Comparison of ENCODE assay signal across 31 mouse cellular contexts in the genomic region with DNA sequence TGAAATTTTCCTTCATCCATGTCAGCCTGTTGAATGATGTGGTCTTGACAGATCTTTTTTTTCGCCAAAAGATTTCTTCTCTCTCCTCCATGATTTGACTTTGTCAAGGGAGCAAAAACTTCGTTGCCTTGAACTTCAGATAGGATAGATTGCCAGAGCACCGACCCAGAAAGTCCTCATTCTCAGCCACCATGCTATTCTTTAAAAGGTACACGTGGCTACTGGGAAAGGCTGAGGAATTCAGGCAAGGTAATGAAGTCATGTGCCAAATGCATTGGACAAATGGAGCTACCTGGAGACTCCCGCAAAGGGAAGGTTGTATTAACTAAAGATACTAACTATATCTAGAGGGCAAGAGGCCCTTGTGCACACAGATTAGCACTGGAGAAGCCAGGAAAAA. TPM values are rescaled to one million over a fixed set of nuclear protein-coding genes. Genes with fewer than 3 reads are reported as not detected.
DNase-seq lines count a peak whose midpoint lies in the region; ATAC-seq lines count a peak whose summit lies in the region.
"Had no signal": no experiment of that assay in that cellular context is flagged by ENCODE, and none has a peak within 500 bp of the region (broad histone marks: within the 10 kb centered on the region; RNA-seq: fewer than 3 reads in every experiment).

No protein-coding gene starts in this region.

- 82% methylated on average over 5 of the region's 5 CpGs for WGBS in intestine, embryonic 16.5 days
- WGBS in intestine, embryonic 15.5 days: 76% methylated on average over 5 of the region's 5 CpGs
- WGBS in liver, embryonic 15.5 days (ENCODE audit: insufficient replicate concordance): 55% methylated on average over 5 of the region's 5 CpGs
- 65% methylated on average over 5 of the region's 5 CpGs for WGBS in liver, embryonic 12.5 days (ENCODE audit: insufficient replicate concordance)

- H3K27me3 ChIP-seq in intestine, embryonic 16.5 days (replicated peaks; ENCODE audit: control insufficient read depth, insufficient read depth, low read length): no peaks in the 10 kb centered on the region
- no peaks in the 10 kb centered on the region for H3K27me3 ChIP-seq in intestine, embryonic 15.5 days (replicated peaks)
- no peaks in the 10 kb centered on the region for H3K27me3 ChIP-seq in liver, embryonic 15.5 days
- H3K27me3 ChIP-seq in liver, embryonic 12.5 days (replicated peaks): no peaks in the 10 kb centered on the region
- H3K27me3 ChIP-seq: embryonic facial prominence, embryonic 13.5 days; forebrain, embryonic 12.5 days; forebrain, embryonic 15.5 days; heart, embryonic 12.5 days; heart, embryonic 15.5 days had no signal

- peak; percentile 52 to 61 for DNase-seq in kidney, adult 8-10 months
- no peak for DNase-seq in kidney, postnatal 10 days
- DNase-seq in kidney, postnatal 36 days: peak; percentile 34 to 55
- no peak for DNase-seq in kidney, adult 18-20 months
- DNase-seq: adrenal gland, adult 8-10 months; adrenal gland, postnatal 25 days; cerebellum, adult 11-12 months; cerebellum, adult 8-10 months; cerebellum, postnatal 10 days; cerebellum, postnatal 36 days; embryo, embryonic 11 days; gastrocnemius, postnatal 25 days; heart, adult 18-20 months; heart, postnatal 10 days; heart, postnatal 36 days had no signal

- no peaks in the 10 kb centered on the region for H3K9me3 ChIP-seq in intestine, embryonic 16.5 days (ENCODE audit: control insufficient read depth, low read length)
- H3K9me3 ChIP-seq in intestine, embryonic 15.5 days: no peaks in the 10 kb centered on the region
- H3K9me3 ChIP-seq in liver, embryonic 15.5 days (replicated peaks): no peaks in the 10 kb centered on the region
- no peaks in the 10 kb centered on the region for H3K9me3 ChIP-seq in liver, embryonic 12.5 days (replicated peaks)
- H3K9me3 ChIP-seq: embryonic facial prominence, embryonic 10.5 days; embryonic facial prominence, embryonic 13.5 days; forebrain, embryonic 12.5 days; forebrain, embryonic 15.5 days; heart, embryonic 12.5 days; heart, embryonic 15.5 days; hindbrain, embryonic 10.5 days had no signal

- no peak overlapping the region for H3K27ac ChIP-seq in intestine, embryonic 16.5 days (ENCODE audit: low read length)
- H3K27ac ChIP-seq in intestine, embryonic 15.5 days: no peak overlapping the region
- 0 out of 2 replicates have a peak overlapping the region, but pooled peaks have one; percentile 1 for H3K27ac ChIP-seq in liver, embryonic 15.5 days (replicated peaks)
- H3K27ac ChIP-seq in liver, embryonic 12.5 days: no peak overlapping the region
- H3K27ac ChIP-seq: embryonic facial prominence, embryonic 10.5 days; embryonic facial prominence, embryonic 13.5 days; forebrain, embryonic 12.5 days; forebrain, embryonic 15.5 days; heart, embryonic 15.5 days; hindbrain, embryonic 10.5 days had no signal

- H3K4me3 ChIP-seq in intestine, embryonic 16.5 days (ENCODE audit: low read length): no peak overlapping the region
- H3K4me3 ChIP-seq in intestine, embryonic 15.5 days (replicated peaks): no peak overlapping the region
- H3K4me3 ChIP-seq in liver, embryonic 15.5 days (replicated peaks): no peak overlapping the region
- no peak overlapping the region for H3K4me3 ChIP-seq in liver, embryonic 12.5 days
- H3K4me3 ChIP-seq: embryonic facial prominence, embryonic 10.5 days; embryonic facial prominence, embryonic 13.5 days; erythroblast, embryonic 14.5 days; forebrain, embryonic 12.5 days; forebrain, embryonic 15.5 days; heart, embryonic 12.5 days; heart, embryonic 15.5 days; hindbrain, embryonic 10.5 days had no signal

- H3K4me1 ChIP-seq in intestine, embryonic 16.5 days (ENCODE audit: control insufficient read depth, insufficient read depth, low read length): peaks cover 5% of the 10 kb centered on the region; the same call in 1 of the 2 replicates
- H3K4me1 ChIP-seq in intestine, embryonic 15.5 days (replicated peaks): 0 out of 2 replicates have a peak, but pooled peaks cover 5% of the 10 kb centered on the region
- peaks cover 6% of the 10 kb centered on the region for H3K4me1 ChIP-seq in liver, embryonic 15.5 days (replicated peaks)
- H3K4me1 ChIP-seq in liver, embryonic 12.5 days: no peaks in the 10 kb centered on the region
- H3K4me1 ChIP-seq: embryonic facial prominence, embryonic 13.5 days; forebrain, embryonic 12.5 days; forebrain, embryonic 15.5 days; heart, embryonic 12.5 days; heart, embryonic 15.5 days; hindbrain, embryonic 10.5 days had no signal

- no peak overlapping the region for H3K4me2 ChIP-seq in intestine, embryonic 16.5 days (ENCODE audit: low read depth, low read length)
- H3K4me2 ChIP-seq in intestine, embryonic 15.5 days (replicated peaks): no peak overlapping the region
- no peak overlapping the region for H3K4me2 ChIP-seq in liver, embryonic 15.5 days
- no peak overlapping the region for H3K4me2 ChIP-seq in liver, embryonic 12.5 days
- H3K4me2 ChIP-seq: embryonic facial prominence, embryonic 13.5 days; forebrain, embryonic 12.5 days; forebrain, embryonic 15.5 days; heart, embryonic 12.5 days; heart, embryonic 15.5 days had no signal

- H3K36me3 ChIP-seq in intestine, embryonic 16.5 days (ENCODE audit: control insufficient read depth, insufficient read depth, low read length): no peaks in the 10 kb centered on the region
- no peaks in the 10 kb centered on the region for H3K36me3 ChIP-seq in intestine, embryonic 15.5 days
- H3K36me3 ChIP-seq in liver, embryonic 15.5 days (replicated peaks): no peaks in the 10 kb centered on the region
- no peaks in the 10 kb centered on the region for H3K36me3 ChIP-seq in liver, embryonic 12.5 days
- H3K36me3 ChIP-seq: embryonic facial prominence, embryonic 10.5 days; embryonic facial prominence, embryonic 13.5 days; forebrain, embryonic 12.5 days; forebrain, embryonic 15.5 days; heart, embryonic 12.5 days; heart, embryonic 15.5 days; hindbrain, embryonic 10.5 days had no signal

- no peak overlapping the region for H3K9ac ChIP-seq in intestine, embryonic 16.5 days (ENCODE audit: low read depth, low read length)
- H3K9ac ChIP-seq in intestine, embryonic 15.5 days: no peak overlapping the region
- no peak overlapping the region for H3K9ac ChIP-seq in liver, embryonic 15.5 days
- no peak overlapping the region for H3K9ac ChIP-seq in liver, embryonic 12.5 days
- H3K9ac ChIP-seq: embryonic facial prominence, embryonic 13.5 days; forebrain, embryonic 12.5 days; forebrain, embryonic 15.5 days; heart, embryonic 12.5 days; heart, embryonic 15.5 days had no signal

- ATAC-seq in intestine, embryonic 16.5 days: 0 out of 2 replicates have a peak, but pooled peaks have one; percentile 38
- no peak for ATAC-seq in intestine, embryonic 15.5 days
- ATAC-seq in liver, embryonic 15.5 days (ENCODE audit: insufficient read depth): no peak
- ATAC-seq in liver, embryonic 12.5 days: no peak
- ATAC-seq: activated CD4-positive, CD25-positive, alpha-beta regulatory T cell, adult 4 months; forebrain, embryonic 15.5 days had no signal

RNA-seq across cellular contexts. Expression of a gene that starts 8.8 kb away (rescaled TPM):
- polyA plus RNA-seq in intestine, embryonic 16.5 days (2015; fragmentation: Nextera tagmentation; extraction: Ambion mirVana): 0.45 and 0.54 TPM in 2 replicates
- polyA plus RNA-seq in intestine, embryonic 15.5 days (2015; fragmentation: Nextera tagmentation; extraction: Ambion mirVana): 0.21 and 0.44 TPM in 2 replicates
- polyA plus RNA-seq in liver, embryonic 15.5 days (2015; fragmentation: Nextera tagmentation; extraction: Ambion mirVana): 8.7 and 9.8 TPM in 2 replicates
- 0.19 and 0.36 TPM in 2 replicates for polyA plus RNA-seq in liver, embryonic 12.5 days (2016; fragmentation: Nextera tagmentation; extraction: Ambion mirVana)
- polyA plus RNA-seq: activated CD4-positive, CD25-positive, alpha-beta regulatory T cell, adult 4 months; brain, embryonic 14.5 days; cortical plate, adult 2 months; embryonic facial prominence, embryonic 10.5 days; embryonic facial prominence, embryonic 13.5 days; erythroblast, embryonic 14.5 days; forebrain, embryonic 12.5 days; forebrain, embryonic 15.5 days; gonadal fat pad, adult 2 months; heart, embryonic 12.5 days; heart, embryonic 15.5 days; hindbrain, embryonic 10.5 days had no signal

Comparison
In these comparisons a context has a peak if more than half of its experiments do, and no peak if none do; other contexts are left out.
1. DNase-seq: peak in kidney, adult 8-10 months (2 of 2) and kidney, postnatal 36 days (2 of 2); none in kidney, postnatal 10 days (single experiment) and kidney, adult 18-20 months (single experiment).